Mouse (Mus musculus): Measurements from ENCODE around the gene Plcd3. TPM values are rescaled to one million over a fixed set of nuclear protein-coding genes. Genes with fewer than 3 reads are reported as not detected.

The Plcd3 gene
- total RNA-seq, 2 experiments from 2014 or later = 20.4 to 21.7 TPM

GRCm38 (mm10) chr11:103118866-103119265, 17.4 kb upstream of the Plcd3 start:
- DNase-seq (ENCODE audit: low spot score in 2 of 2) = no peak

- DNase-seq (ENCODE audit: low spot score in 2 of 2) = no peak
Measured at GRCm38 (mm10) chr11:103117591-103118009, 16.1 kb upstream of the Plcd3 start.

GRCm38 (mm10) chr11:103116959-103117590, 15.6 kb upstream of the Plcd3 start:
- DNase-seq (ENCODE audit: low spot score in 2 of 2) = peak; percentile 70 to 73

DNA sequence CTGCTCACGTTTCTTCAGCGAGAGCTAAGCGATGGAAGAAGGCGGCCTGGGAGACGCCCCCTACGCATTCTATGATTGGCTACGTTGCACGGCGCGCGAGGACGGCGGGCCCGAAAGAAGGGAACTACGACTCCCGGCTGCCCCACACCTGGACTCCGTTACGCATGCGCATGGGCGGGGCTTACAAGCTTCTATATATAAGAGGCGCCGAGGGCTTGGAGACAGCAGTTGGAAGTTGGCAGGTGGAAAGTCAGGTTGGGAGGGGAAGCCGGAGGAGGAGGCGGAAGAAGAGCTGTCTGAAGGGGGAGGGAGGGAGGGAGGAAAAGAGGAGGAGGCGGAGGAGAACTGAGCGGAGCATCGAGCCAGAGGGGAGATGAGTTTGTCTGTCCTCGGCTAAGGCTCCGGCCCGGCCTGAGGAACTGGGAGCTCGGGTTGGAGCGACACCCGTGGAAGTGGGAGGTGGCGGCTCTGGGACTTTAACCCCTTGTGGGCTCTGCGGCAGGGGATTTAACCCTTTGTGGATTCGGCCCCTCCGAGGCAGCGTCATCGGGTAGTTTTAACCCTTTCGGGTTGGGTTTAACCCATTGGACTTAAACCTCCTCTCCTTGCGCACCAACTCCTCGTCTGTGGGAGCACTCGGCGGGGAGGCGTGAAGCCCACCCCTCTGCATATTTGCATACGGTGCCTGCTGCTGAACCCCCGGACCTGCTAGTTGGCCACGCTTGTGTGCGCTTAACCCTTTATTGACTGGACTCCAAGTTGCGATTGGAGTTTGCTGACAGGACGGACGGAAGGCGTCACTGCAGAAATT, 14.8 kb upstream of the Plcd3 start, which contains the start of gene Hexim1:
Gene Hexim1, plus strand, starts transcription at position 224 of the 811 bp plus-strand sequence.
- peak; percentile 99 for DNase-seq (ENCODE audit: low spot score in 2 of 2)

DNA sequence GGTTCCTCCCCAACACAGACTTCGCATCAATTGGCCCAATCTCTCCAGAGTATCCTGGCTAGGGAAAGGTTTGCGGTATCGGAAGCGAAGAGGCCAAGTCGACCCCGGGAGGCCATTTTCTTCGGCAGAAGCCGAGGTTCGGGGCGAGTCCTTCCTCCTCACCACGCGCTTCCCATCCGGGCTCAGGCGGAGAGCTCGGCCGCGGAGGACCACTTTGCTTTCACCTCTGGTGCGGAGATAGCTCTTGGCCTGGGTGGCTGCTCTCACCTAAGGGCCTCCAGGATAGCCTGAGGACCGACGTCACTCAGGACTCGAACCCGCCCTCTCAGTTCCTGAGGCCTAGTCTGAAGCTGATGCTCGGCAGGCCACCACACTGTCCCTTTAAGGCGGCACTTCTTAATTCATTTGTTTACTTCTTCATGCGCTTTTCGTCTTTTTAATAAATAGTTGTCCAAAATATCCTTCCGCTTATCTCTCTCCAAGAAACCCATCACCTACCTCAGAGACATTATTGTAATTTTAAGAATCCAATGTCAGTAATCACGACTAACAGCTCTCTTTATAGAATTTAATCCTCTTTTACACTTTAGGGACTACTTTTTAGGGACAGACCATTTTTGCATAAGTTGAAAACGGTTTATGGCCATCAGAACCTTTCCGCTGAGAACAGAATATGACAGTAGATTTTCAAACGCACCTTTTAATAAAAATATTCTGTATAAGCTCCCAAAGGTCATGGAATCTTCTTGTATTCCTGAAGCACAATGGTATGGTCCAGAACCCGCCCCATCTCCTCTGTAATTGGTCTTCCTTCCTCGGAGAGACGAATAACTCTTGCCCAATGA, 13.9 kb upstream of the Plcd3 start:
- DNase-seq (ENCODE audit: low spot score in 2 of 2) = peak; percentile 64 to 75

- no peak for DNase-seq (ENCODE audit: low spot score in 2 of 2)
Measured at GRCm38 (mm10) chr11:103114270-103114943, 12.9 kb upstream of the Plcd3 start.

DNA sequence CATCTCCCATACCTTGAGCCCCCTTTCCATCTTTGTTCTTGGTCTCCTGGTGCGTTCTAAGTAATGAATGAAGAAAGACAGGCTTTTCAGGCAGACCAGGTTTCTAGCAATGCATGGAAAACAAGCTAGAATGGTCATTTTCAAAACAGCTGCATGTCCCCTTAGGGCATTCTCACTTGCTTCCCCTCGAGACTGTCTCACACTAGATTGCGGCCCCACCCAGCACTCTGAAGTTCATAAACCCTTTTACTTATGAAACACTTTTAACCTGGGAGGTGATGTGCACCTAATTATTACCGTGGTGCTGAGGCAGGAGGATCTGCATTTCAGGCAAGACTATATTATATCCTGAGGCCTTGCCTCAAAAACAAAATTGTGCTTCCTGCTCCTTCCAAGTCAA, 12.3 kb upstream of the Plcd3 start:
- no peak for DNase-seq (ENCODE audit: low spot score in 2 of 2)

DNA sequence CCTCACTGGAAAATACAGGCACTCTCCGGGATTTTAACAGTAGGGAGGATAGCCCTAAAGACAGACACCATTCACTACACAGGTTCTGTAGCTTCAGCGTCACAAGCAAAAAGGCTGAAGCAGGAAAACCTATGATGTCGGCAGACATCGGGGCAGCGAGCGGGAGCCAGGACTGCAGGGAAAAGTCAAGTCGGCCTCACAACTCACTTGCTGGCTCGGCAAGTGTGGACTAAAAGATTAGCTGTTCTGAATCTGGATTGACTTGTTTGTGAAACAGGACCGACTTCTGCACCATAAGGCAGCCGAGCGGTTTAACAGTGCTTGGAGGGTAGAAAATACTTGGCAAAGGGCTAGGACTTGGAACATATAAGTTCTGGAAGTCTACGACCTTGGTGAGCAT, 11.5 kb upstream of the Plcd3 start:
- no peak for DNase-seq (ENCODE audit: low spot score in 2 of 2)

- DNase-seq (ENCODE audit: low spot score in 2 of 2) = no peak
Measured at GRCm38 (mm10) chr11:103112552-103112912, 11.1 kb upstream of the Plcd3 start.

- DNase-seq (ENCODE audit: low spot score in 2 of 2) = no peak
Measured at GRCm38 (mm10) chr11:103111881-103112551, 10.6 kb upstream of the Plcd3 start.

DNA sequence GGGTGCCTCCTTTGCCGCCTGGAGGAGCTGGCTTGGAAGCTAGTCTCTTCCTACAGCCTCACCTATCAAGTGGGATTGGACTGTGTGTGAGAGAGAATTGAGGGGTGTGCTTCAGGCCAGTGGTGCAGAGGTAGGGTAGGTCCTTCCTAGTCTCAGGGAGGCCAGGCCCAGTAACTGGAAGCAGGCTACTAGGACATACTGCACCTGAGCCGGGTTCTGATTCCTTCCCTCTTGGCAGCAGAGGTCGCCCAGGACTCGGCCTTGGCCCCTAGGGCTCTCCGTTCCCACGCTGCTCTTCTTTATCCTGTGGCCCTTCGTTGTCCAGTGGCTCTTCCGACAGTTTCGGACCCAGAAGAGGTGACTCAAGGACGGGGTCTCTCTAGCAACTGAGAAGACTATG, 9.8 kb upstream of the Plcd3 start:
- no peak for DNase-seq (ENCODE audit: low spot score in 2 of 2)

DNA sequence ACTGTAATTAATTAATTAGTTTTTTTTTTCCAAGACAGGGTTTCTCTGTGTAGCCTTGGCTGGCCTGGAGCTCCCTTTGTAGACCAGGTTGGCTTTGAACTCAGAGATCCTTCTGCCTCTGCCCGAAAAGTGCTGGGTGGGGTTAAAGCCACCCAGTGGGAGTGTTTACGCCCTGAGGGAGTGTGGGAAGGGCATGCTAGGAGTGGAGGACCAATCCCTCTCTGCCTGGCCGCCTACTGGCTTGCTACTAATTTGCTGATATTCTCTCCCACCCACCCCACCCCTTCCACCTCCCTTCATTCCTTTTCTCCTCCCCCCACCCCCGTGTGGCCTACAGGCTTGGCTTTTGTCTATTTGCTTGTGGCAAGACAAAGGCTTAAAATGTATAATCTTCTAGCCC, 4.9 kb upstream of the Plcd3 start:
- DNase-seq (ENCODE audit: low spot score in 2 of 2) = no peak

DNA sequence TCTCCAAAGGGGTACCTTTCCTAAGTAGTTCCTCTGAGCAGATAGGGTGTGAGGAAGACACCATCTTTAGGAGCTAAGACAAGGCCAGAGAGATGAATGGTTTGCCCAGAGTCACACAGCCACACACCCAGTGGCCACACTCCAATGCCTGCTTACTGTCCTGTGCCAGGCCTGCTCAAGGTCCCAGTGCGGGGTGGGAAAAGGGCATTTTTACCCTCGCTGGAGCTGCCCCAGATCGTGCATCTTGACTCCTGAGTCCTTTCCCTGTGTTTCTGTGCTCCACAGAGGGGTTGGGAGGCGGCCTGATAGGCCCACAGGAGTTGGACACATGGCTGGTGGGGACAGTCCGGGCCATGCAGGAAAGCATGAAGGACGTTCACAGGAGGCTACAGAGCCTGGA, 4.4 kb upstream of the Plcd3 start:
- no peak for DNase-seq (ENCODE audit: low spot score in 2 of 2)

GRCm38 (mm10) chr11:103105180-103105725, 3.8 kb upstream of the Plcd3 start:
- no peak for DNase-seq (ENCODE audit: low spot score in 2 of 2)

GRCm38 (mm10) chr11:103104469-103104868, 3.0 kb upstream of the Plcd3 start:
- no peak for DNase-seq (ENCODE audit: low spot score in 2 of 2)

- DNase-seq (ENCODE audit: low spot score in 2 of 2) = no peak
Measured at GRCm38 (mm10) chr11:103103621-103104020, 2.2 kb upstream of the Plcd3 start.

DNA sequence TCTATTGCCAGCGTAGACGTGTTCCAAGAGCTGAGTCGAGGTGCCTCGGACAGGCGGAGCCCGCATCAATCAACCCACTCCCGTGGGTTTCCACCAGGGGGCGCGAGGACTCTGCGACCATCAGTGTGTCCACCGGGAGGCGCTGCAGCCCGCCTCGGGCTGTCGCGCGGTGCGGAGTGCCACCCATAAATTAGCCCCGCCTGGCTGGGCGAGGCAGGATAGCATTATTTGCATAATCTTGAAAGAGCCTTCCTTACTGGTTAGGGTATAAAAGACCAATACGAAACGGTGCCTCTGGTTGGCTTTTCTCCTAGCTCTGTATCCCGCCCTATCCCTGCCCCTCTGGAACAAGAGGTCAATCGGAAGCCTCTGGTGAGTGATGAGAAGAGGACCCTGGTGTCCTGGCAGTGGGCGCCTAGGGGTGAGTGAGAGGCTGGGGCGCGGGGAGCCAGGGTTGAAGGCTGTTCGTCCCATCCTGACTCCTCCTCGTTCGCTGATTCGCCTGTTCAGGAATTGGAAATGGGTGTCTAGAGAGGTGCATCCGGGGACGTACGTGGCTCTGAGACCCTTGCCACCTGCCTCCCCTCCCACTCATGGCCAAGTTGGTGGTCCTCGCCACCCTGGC, 1.4 kb upstream of the Plcd3 start:
- peak; percentile 97 for DNase-seq (ENCODE audit: low spot score in 2 of 2)

GRCm38 (mm10) chr11:103101866-103102501, 526 bp upstream of the Plcd3 start:
- peak; percentile 68 to 77 for DNase-seq (ENCODE audit: low spot score in 2 of 2)

DNA sequence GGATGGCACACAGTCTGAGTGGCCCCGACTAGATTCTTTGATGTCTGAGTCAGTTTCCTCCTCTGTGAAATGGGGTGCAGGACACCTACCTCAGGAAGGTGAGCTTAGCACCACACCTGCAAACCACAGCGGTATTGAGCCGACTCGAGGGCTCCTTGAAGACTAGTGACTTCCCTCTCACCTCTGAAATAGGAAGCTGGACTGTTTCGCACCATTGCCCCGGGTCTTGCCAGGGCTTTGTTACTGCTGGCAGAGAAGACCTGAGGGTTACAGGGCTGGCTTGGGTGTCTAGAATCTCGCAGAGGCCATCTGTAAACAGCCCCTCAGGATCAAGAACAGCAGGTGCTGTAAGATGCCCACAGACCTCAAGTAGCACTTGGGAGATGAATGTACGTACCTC, 1.1 kb downstream of the Plcd3 start:
- no peak for DNase-seq (ENCODE audit: low spot score in 2 of 2)
